Mouse (Mus musculus): ENCODE data around the gene Snx29.

GRCm38 (mm10) chr16:11405193-11405592 lies 82.5 kb downstream of the Snx29 start:
- no peak for TF ChIP-seq CTCF (IDR thresholded peaks at IDR 0.05; ENCODE audit: borderline replicate concordance, insufficient read depth, low read length)
- TF ChIP-seq POLR2A (IDR thresholded peaks at IDR 0.05; ENCODE audit: low read depth, low read length): no peak

Data from embryonic fibroblast, embryonic 13.5 days (primary cell).